Mouse (Mus musculus) bone marrow, adult 2 months (tissue): ENCODE measurements at regions not wholly inside any gene's neighbourhood (a gene's known extent, or its start where the extent isn't known, plus 50 kb on each side); places are given as distances from the start of the nearest gene placed in this dataset.

ENCODE experiments used
- H3K27ac ChIP-seq: fragments of 200-500 bp; 2 replicates; pipeline ENCODE4 v1.5.1; 2012; ENCODE audit warnings: low read depth, mild to moderate bottlenecking, control low read depth, inconsistent platforms, low read length; ENCODE audit not compliant: control insufficient read depth, poor library complexity, insufficient read depth
- H3K4me1 ChIP-seq: fragments of 200-500 bp; 2 replicates; pipeline ENCODE4 v1.6.1; 2011; ENCODE audit warnings: low read length; ENCODE audit not compliant: control insufficient read depth, insufficient read depth
- H3K4me3 ChIP-seq: fragments of 200-500 bp; replicated peaks from 2 replicates; pipeline ENCODE3; 2011; ENCODE audit warnings: mild to moderate bottlenecking, low read depth, low read length, control low read depth; ENCODE audit not compliant: control insufficient read depth
- CTCF ChIP-seq: fragments of 200-500 bp; IDR thresholded peaks from 2 replicates; pipeline ENCODE4 v1.5.1; 2011; ENCODE audit warnings: low read length, control low read depth; ENCODE audit not compliant: control insufficient read depth, insufficient read depth
- POLR2A ChIP-seq: fragments of 200-500 bp; IDR thresholded peaks from 2 replicates; pipeline ENCODE4 v1.6.1; 2011; ENCODE audit warnings: low read depth, mild to moderate bottlenecking, control low read depth, low read length, borderline replicate concordance; ENCODE audit not compliant: control insufficient read depth
- WGBS: fragments of 180-500 bp; shearing (Covaris S2); methylation state at CpG from one replicate; pipeline ENCODE4 v1.1.7; 2018; 5-methylcytosine and 5-hydroxymethylcytosine counted together

DNA sequence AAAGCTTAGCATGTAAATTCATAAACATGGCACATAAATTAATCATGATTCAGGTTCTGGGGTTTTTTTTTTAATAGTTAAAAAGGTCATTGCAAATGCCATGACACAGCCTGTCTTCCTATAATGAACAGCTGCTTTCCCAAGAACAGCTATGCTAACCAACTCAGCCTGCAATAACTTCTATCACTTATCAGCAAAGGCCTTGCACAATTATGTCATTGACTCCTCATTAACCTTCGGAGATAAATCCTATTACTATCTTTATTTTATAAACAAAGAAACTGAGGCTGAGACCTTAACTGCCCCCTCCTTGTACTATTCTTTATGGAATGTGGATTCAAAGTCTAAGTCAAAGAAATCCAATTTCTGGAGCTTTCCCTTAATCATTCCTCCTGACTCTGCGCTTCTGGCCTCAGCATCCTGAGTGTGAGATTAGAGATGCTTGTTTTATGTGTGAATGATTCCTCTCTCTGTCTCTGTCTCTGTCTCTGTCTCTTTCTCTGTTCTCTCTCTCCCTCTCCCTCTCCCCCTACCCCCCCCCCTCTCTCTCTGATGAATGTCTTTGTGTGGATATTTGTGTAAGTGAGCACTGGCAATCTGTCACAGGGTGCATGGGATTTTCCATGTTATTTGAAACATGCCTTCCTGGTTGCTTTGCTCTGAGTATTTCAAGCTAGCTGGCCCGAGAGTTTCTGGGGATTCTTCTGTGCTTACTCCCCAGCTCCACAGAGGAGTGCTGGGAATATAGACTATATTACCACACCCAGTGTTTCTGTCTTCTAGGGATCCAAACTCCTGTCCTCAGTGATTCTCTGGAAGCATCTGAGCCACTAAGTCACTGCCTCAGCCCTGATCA, 243.1 kb upstream of the Il12b start:
- Histone ChIP-seq H3K4me1 (no peaks in the 10 kb centered on the region), H3K4me3 (no peak overlapping the region), H3K27ac (no peak overlapping the region)
- no peak for TF ChIP-seq CTCF
- TF ChIP-seq POLR2A, result no peak
- 79% methylated on average over 3 of the region's 3 CpGs for WGBS

DNA sequence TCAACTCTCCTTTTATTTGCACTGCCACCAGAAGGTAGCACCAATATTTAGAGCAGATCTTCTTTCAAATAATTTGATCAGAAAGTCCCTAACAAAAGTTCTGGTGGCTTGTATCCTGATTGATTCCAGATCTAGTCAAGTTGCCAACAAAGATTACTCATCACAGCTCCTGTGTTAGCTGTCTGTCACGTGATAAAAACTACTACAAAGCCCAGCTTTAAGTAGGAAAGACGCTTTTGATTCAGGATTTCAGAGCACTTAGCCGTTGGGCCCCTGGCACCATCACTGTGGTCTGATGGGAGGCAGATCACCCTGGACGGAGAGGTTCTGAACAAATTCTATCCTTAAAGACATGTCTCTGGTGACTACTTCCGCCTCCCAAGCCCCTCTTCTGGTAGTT, 241.6 kb upstream of the Il12b start:
- H3K4me1 ChIP-seq, result no peaks in the 10 kb centered on the region
- 77% methylated on average over 5 of the region's 5 CpGs for WGBS
- TF ChIP-seq POLR2A, result no peak
- no peak for TF ChIP-seq CTCF

DNA sequence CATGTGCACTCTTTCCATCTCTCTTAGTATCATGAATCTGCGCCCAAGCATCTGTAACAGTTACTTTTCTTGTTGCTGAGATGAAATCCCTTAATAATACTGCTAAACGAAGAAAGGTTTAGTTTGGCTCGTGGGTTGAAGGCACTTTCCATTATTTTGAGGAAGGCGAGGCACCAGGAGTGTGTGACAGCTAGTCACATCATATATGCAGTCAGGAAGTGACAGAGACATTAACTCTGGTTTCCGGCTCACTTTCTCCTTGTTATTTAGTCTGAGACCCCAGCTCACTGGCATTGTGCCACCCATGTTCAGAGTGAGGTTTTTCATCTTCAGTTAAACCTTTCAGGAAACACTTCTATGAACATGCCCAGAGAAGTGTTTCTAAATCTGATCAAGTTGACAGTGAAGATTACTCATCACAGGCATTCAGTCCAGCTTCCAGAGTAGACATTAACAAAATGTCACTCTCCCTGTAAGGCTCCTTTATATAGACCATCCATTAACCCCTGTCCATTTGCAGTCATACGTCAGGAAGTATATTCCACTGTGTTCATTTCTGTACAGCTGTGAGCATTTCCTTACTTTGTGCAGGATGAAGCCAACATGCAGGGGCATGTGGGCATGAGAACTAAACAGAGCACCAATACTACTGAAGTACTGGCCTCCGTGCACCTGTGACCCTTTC, 238.0 kb upstream of the Il12b start:
- Histone ChIP-seq H3K27ac (no peak overlapping the region), H3K4me3 (no peak overlapping the region), H3K4me1 (no peaks in the 10 kb centered on the region)
- no peak for TF ChIP-seq POLR2A
- TF ChIP-seq CTCF, result no peak
- WGBS, result 50% methylated on average over 7 of the region's 7 CpGs

More for the DNA sequence above, 241.6 kb upstream of the Il12b start:
- Histone ChIP-seq H3K27ac (no peak overlapping the region), H3K4me3 (no peak overlapping the region)

DNA sequence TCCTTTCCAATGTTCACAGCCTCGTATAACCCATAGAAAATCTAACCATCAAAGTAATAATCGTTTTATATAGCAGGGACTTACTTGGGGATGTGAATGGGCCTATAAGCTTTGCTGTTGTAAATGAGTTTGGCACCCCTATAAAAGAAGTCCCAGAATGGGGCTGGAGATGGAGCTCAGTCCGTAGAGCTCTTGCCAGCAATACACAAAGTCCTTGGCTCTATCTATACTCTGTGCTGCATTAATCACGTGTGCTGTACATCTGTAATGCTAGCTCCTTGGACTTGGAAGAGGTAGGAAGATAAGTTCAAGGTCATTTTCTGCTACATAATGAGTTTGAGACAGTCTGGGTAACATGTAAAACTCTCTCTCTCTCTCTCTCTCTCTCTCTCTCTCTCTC, 236.8 kb upstream of the Il12b start:
- H3K27ac ChIP-seq, result no peak overlapping the region
- 71% methylated on average over 4 of the region's 4 CpGs for WGBS
- H3K4me1 ChIP-seq, result no peaks in the 10 kb centered on the region
- TF ChIP-seq POLR2A (no peak), CTCF (no peak)
- H3K4me3 ChIP-seq, result no peak overlapping the region

DNA sequence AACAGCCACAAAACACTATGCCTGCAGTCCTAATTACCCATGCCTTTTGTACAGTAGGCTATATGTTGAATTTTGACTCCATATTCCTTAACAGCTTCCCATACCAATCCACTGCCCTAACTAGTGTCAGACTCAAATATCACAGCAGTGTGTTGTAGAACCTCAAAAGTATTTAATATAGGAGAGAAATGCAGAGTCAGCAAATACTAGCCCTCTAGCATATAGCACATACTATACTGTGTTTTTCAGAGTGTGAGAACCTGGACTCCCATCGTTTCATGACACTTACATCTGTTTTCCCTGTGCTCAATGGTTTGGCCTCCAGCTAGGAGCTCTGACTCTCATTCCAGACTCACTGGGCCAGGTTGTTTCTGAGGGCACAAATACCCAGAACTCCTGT, 236.1 kb upstream of the Il12b start:
- WGBS, result 78% methylated on average over 1 of the region's 1 CpGs

DNA sequence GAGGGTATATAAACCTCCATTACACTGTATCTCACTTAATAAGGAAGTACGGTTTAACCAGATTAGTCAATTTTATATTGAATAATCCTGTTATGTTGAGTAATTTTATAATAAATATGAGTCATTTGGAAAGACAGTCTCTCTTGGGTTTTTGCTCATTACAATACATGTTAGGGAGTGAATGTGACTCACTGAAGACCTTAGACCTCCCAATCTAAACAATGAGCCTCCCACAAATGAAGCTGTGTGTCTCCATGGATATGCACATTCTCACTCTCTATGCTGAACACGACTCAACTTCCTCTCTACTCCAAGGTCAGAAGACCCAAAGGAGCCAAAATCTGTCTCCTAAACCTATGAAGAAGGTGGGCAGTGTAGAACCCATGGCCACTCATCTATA, 235.7 kb upstream of the Il12b start:
- Histone ChIP-seq H3K4me1 (no peaks in the 10 kb centered on the region), H3K4me3 (no peak overlapping the region), H3K27ac (no peak overlapping the region)
- WGBS, result 63% methylated on average over 2 of the region's 2 CpGs
- TF ChIP-seq CTCF, result no peak
- TF ChIP-seq POLR2A, result no peak

More for the DNA sequence above, 236.1 kb upstream of the Il12b start:
- TF ChIP-seq CTCF (no peak), POLR2A (no peak)
- no peak overlapping the region for H3K4me3 ChIP-seq
- H3K4me1 ChIP-seq, result no peaks in the 10 kb centered on the region
- no peak overlapping the region for H3K27ac ChIP-seq

DNA sequence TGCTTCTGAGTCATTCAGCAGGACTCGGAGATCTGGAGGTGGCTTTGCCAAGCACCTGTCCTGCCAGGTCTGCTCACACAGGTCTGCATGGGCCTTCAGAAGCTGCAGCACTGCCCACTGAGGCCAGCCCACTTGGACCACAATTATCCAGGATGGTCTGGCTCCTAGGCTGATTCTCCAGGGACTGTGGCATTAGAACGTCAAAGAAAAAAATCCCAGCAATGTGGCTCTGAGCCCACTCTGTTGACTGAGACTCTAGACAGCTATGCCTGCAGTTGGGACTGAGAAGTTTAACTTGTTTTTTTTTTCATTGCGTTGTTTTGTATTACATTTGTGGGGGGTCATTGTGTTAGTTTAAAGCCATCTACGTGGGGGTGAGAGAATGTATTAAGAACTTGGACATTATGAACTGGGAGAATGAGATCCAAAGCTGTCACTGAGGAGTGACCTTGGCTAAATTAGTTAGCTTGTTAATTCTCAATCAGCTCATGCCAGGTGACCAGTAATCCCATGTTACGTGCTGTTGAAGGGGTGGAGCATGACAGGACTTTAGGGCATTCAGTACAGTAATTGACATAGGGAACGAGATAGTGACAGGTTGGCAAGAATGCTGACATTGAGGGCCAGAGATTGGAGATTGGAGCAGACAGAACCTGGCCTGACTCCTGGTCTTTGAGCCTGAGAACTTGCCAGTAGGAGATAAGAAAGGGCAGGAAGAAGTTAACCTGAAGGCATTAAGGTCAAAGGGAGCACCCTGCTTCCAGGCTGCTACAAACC, 232.0 kb upstream of the Il12b start:
- 84% methylated on average over 6 of the region's 6 CpGs for WGBS
- TF ChIP-seq CTCF (no peak), POLR2A (no peak)
- H3K27ac ChIP-seq, result no peak overlapping the region
- no peak overlapping the region for H3K4me3 ChIP-seq
- no peaks in the 10 kb centered on the region for H3K4me1 ChIP-seq

DNA sequence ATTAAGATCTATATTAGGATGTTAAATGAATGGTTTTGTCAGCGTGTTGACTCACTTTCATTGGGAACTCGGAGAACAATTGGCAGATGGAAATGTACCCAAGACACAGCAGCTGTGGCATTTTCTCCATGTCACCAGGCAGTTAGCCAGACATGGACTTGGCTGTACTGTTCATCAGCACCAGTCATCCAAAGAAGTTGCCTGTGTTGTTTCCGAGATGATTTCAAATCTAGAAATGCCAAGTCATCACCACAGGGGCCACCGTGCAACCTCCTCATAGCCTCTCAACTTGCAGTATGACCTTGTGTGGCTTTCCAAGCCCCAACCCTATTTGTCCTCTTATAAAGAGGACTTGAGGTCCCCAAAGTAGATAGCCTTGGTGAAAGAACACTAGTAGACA, 227.4 kb upstream of the Il12b start:
- Histone ChIP-seq H3K27ac (no peak overlapping the region), H3K4me3 (no peak overlapping the region), H3K4me1 (no peaks in the 10 kb centered on the region)
- TF ChIP-seq CTCF (no peak), POLR2A (no peak)
- 23% methylated on average over 4 of the region's 4 CpGs for WGBS
